Comparison of ENCODE assay signal across 29 mouse cellular contexts in genomic region chr14:57248661-57249060, GRCm38 (mm10).
DNase-seq lines count a peak whose midpoint lies in the region; ATAC-seq and TF ChIP-seq lines count a peak whose summit lies in the region.
"Had no signal": no experiment of that assay in that cellular context is flagged by ENCODE, and none has a peak within 500 bp of the region (broad histone marks: within the 10 kb centered on the region; RNA-seq: fewer than 3 reads in every experiment).

No protein-coding gene starts in this region.

- no peak for TF ChIP-seq CTCF in midbrain, postnatal 0 days (IDR thresholded peaks at IDR 0.05)

- H3K9ac ChIP-seq in hindbrain, embryonic 16.5 days (ENCODE audit: low read depth, low read length), result no peak overlapping the region
- H3K9ac ChIP-seq in midbrain, embryonic 11.5 days (ENCODE audit: low read length), result no peak overlapping the region
- H3K9ac ChIP-seq in midbrain, postnatal 0 days (replicated peaks; ENCODE audit: low read length, poor library complexity, severe bottlenecking), result no peak overlapping the region
- H3K9ac ChIP-seq: embryonic facial prominence, embryonic 12.5 days; hindbrain, embryonic 13.5 days; limb, embryonic 13.5 days; lung, embryonic 15.5 days; midbrain, embryonic 12.5 days; neural tube, embryonic 13.5 days had no signal

- H3K36me3 ChIP-seq in hindbrain, embryonic 10.5 days, result no peaks in the 10 kb centered on the region
- no peaks in the 10 kb centered on the region for H3K36me3 ChIP-seq in hindbrain, embryonic 16.5 days (ENCODE audit: control insufficient read depth, insufficient read depth, low read length)
- H3K36me3 ChIP-seq in midbrain, embryonic 11.5 days (ENCODE audit: control insufficient read depth, insufficient read depth, low read length), result no peaks in the 10 kb centered on the region
- H3K36me3 ChIP-seq in midbrain, postnatal 0 days (ENCODE audit: insufficient read depth, low read length), result no peaks in the 10 kb centered on the region
- H3K36me3 ChIP-seq: embryonic facial prominence, embryonic 12.5 days; G1E; hindbrain, embryonic 13.5 days; limb, embryonic 13.5 days; lung, embryonic 15.5 days; midbrain, embryonic 12.5 days; neural tube, embryonic 13.5 days had no signal

- H3K27ac ChIP-seq in hindbrain, embryonic 10.5 days, result peak overlapping the region; percentile 26; the same call in 1 of the 2 replicates
- H3K27ac ChIP-seq in hindbrain, embryonic 16.5 days (ENCODE audit: low read depth, low read length), result no peak overlapping the region
- H3K27ac ChIP-seq in midbrain, embryonic 11.5 days (ENCODE audit: low read depth, low read length), result no peak overlapping the region
- H3K27ac ChIP-seq in midbrain, postnatal 0 days (ENCODE audit: low read depth, low read length), result no peak overlapping the region
- H3K27ac ChIP-seq: embryonic facial prominence, embryonic 12.5 days; gastrocnemius, adult 2 months; hindbrain, embryonic 13.5 days; limb, embryonic 13.5 days; lung, embryonic 15.5 days; midbrain, embryonic 12.5 days; neural tube, embryonic 13.5 days had no signal

- no peak overlapping the region for H3K4me2 ChIP-seq in hindbrain, embryonic 16.5 days (ENCODE audit: low read length)
- H3K4me2 ChIP-seq in midbrain, embryonic 11.5 days, result no peak overlapping the region
- H3K4me2 ChIP-seq in midbrain, postnatal 0 days (ENCODE audit: low read depth, low read length, poor library complexity, severe bottlenecking), result no peak overlapping the region
- H3K4me2 ChIP-seq: embryonic facial prominence, embryonic 12.5 days; heart, embryonic 11.5 days; hindbrain, embryonic 13.5 days; limb, embryonic 13.5 days; liver, embryonic 11.5 days; lung, embryonic 15.5 days; midbrain, embryonic 12.5 days; neural tube, embryonic 13.5 days had no signal

- no peak overlapping the region for H3K4me3 ChIP-seq in hindbrain, embryonic 10.5 days
- H3K4me3 ChIP-seq in hindbrain, embryonic 16.5 days (ENCODE audit: low read length), result no peak overlapping the region
- no peak overlapping the region for H3K4me3 ChIP-seq in midbrain, embryonic 11.5 days (ENCODE audit: low read depth, low read length)
- H3K4me3 ChIP-seq in midbrain, postnatal 0 days (ENCODE audit: low read depth, low read length), result no peak overlapping the region
- H3K4me3 ChIP-seq: embryonic facial prominence, embryonic 12.5 days; gastrocnemius, adult 2 months; hindbrain, embryonic 13.5 days; limb, embryonic 13.5 days; lung, embryonic 15.5 days; midbrain, embryonic 12.5 days; neural tube, embryonic 13.5 days had no signal

- no peaks in the 10 kb centered on the region for H3K27me3 ChIP-seq in hindbrain, embryonic 10.5 days (ENCODE audit: insufficient read depth, poor library complexity, severe bottlenecking)
- H3K27me3 ChIP-seq in hindbrain, embryonic 16.5 days (replicated peaks; ENCODE audit: control insufficient read depth, insufficient read depth, low read length), result no peaks in the 10 kb centered on the region
- no peaks in the 10 kb centered on the region for H3K27me3 ChIP-seq in midbrain, embryonic 11.5 days (ENCODE audit: control insufficient read depth, insufficient read depth, low read length)
- H3K27me3 ChIP-seq in midbrain, postnatal 0 days (ENCODE audit: insufficient read depth, low read length), result no peaks in the 10 kb centered on the region
- H3K27me3 ChIP-seq: embryonic facial prominence, embryonic 12.5 days; hindbrain, embryonic 13.5 days; lung, embryonic 15.5 days; midbrain, embryonic 12.5 days; neural tube, embryonic 13.5 days had no signal

- WGBS in hindbrain, embryonic 10.5 days, result 64% methylated on average over 3 of the region's 3 CpGs
- 43% methylated on average over 3 of the region's 3 CpGs for WGBS in hindbrain, embryonic 16.5 days
- 68% methylated on average over 3 of the region's 3 CpGs for WGBS in midbrain, embryonic 11.5 days
- WGBS in midbrain, postnatal 0 days, result 68% methylated on average over 3 of the region's 3 CpGs

- ATAC-seq in hindbrain, embryonic 16.5 days, result no peak
- ATAC-seq in midbrain, embryonic 11.5 days (ENCODE audit: low FRiP score), result no peak
- ATAC-seq in midbrain, postnatal 0 days (ENCODE audit: low FRiP score), result no peak
- ATAC-seq: forebrain, embryonic 14.5 days; intestine, postnatal 0 days; Patski had no signal

- peak; percentile 10 for DNase-seq in cerebellum, adult 9-11 months
- no peak for DNase-seq in cerebellum, adult 8-10 months
- no peak for DNase-seq in hindbrain, embryonic 10.5 days (ENCODE audit: low spot score)
- DNase-seq in midbrain, embryonic 11.5 days (ENCODE audit: low spot score, missing footprints), result peak; percentile 77
- no peak for DNase-seq in midbrain, postnatal 0 days (ENCODE audit: low spot score)
- peak; percentile 79 for DNase-seq in brain, adult 2 months (ENCODE audit: low read depth, low spot score)
- DNase-seq in urinary bladder, postnatal 4 days (ENCODE audit: low spot score in 2 of 2), result no peak
- DNase-seq: adrenal gland, postnatal 14 days; embryo, embryonic 11 days; gastrocnemius, adult 2 months; gastrocnemius, postnatal 36 days; heart, adult 18-20 months; heart, postnatal 36 days; kidney, adult 9 months; kidney, postnatal 10 days; thymus, postnatal 4 days had no signal

- peaks cover 5% of the 10 kb centered on the region for H3K4me1 ChIP-seq in hindbrain, embryonic 10.5 days (replicated peaks)
- no peaks in the 10 kb centered on the region for H3K4me1 ChIP-seq in hindbrain, embryonic 16.5 days (ENCODE audit: control insufficient read depth, insufficient read depth, low read depth, low read length)
- H3K4me1 ChIP-seq in midbrain, embryonic 11.5 days (ENCODE audit: control insufficient read depth, insufficient read depth, low read length), result no peaks in the 10 kb centered on the region
- H3K4me1 ChIP-seq in midbrain, postnatal 0 days (ENCODE audit: insufficient read depth, low read length), result peaks cover 3% of the 10 kb centered on the region; the same call in 1 of the 2 replicates
- H3K4me1 ChIP-seq: embryonic facial prominence, embryonic 12.5 days; hindbrain, embryonic 13.5 days; lung, embryonic 15.5 days; midbrain, embryonic 12.5 days had no signal

- H3K9me3 ChIP-seq in hindbrain, embryonic 10.5 days, result no peaks in the 10 kb centered on the region
- H3K9me3 ChIP-seq in hindbrain, embryonic 16.5 days (ENCODE audit: control insufficient read depth, low read length), result no peaks in the 10 kb centered on the region
- H3K9me3 ChIP-seq in midbrain, embryonic 11.5 days (ENCODE audit: control insufficient read depth, low read length), result no peaks in the 10 kb centered on the region
- H3K9me3 ChIP-seq in midbrain, postnatal 0 days (ENCODE audit: low read length), result no peaks in the 10 kb centered on the region
- H3K9me3 ChIP-seq: embryonic facial prominence, embryonic 12.5 days; G1E; hindbrain, embryonic 13.5 days; limb, embryonic 13.5 days; lung, embryonic 15.5 days; midbrain, embryonic 12.5 days; neural tube, embryonic 13.5 days had no signal

Comparison
In these comparisons a context has a peak if more than half of its experiments do, and no peak if none do; other contexts are left out.
1. DNase-seq: peak in cerebellum, adult 9-11 months (single experiment), midbrain, embryonic 11.5 days (single experiment) and brain, adult 2 months (single experiment); none in cerebellum, adult 8-10 months (single experiment), hindbrain, embryonic 10.5 days (single experiment), midbrain, postnatal 0 days (single experiment) and urinary bladder, postnatal 4 days (0 of 2).